Mouse (Mus musculus): Measurements from ENCODE around the gene Zfp385b.
"Not testable (repeated sequence)": the region's sequence is repeated elsewhere in the genome, so short reads cannot be mapped to it uniquely, and the experiment has no call there.

The Zfp385b gene

DNA sequence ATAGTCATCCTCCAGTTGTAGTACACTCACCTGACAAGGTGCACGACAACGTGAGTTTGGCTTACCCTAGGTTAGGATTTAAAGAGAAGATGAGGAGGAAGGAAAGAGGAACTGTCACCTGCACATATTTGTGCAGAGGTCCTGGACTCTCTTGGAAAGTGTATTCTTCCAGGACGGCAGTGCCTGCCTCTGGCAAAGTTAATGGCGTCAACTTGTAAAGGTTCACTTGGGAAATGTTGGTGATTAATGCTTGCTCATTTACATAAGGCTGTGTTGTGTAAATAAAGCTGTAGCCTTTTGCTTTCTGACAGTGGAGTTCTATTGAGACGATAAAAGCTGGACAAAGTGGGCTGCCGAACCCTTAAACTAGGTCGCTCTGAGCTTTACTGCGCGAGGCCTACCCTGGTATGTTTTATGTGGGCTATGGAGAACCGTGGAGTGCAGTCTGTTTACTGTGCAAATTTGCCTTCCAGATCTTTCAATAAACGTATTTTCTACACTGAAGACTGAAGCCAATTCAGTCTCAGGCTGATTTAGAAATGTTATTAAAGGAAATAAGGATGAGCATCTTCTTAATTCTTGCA, 347.1 kb downstream of the Zfp385b start:
- DNase-seq (ENCODE audit: extremely low read depth, low read depth), result no peak

DNA sequence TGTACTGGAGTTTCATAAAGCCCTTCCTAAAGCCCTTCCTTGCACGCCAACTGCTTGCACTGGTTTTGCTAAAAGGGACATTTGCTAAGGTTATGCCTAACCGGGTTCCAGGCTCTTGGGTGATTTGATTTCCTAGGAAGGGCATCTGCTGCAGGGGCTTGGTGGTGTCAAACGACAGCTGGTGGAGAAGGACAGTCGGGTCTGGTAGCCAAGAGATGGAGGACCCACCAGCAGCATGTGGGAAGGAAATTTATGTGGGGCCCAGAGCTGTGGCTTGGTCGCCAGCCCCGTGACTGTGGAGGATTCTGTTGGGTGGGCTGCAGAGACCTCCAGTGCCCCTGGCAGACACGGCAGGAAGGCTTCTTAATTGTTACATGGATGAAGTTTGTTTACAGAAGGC, 348.7 kb downstream of the Zfp385b start:
- no peak for DNase-seq (ENCODE audit: extremely low read depth, low read depth)

DNA sequence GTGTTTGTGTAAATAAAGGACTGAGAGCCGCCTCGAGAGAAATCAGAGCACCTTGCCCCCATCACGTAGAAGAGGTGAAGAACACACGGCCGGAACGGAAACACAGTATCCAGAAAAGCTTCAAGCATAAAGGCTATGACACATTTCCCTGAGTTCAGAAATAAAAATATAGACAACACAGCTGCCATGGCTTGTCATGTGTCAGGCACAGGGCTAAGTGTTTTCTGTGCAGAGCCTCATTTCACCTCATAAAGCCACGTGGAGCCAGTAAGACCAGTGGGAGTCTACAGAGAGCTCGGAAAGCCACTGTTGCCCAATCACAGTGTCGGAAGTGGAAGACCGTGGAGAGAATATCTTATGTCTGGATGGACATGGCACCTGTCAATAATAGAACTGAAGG, 358.0 kb downstream of the Zfp385b start:
- no peak for DNase-seq (ENCODE audit: extremely low read depth, low read depth)

DNA sequence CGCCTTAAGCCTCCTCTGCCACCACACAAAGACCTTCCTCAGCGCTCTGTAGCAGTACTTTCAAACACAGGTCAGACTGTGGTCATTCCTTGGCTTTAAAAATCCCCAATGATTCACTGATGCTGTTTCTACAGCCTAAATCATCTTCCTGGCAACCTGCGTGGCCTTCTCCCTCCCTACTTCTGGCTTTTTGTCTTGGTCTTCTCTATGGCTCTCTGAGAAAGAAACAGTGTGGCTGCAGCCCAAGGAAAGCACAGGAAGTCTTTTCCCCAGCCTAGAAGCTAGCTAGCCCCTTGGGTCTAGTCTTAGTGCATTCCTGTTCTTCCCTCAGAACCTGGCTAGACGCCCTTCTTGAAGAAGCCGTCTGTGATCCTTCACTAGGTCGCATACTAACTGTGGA, 359.4 kb downstream of the Zfp385b start:
- no peak for DNase-seq (ENCODE audit: extremely low read depth, low read depth)

DNA sequence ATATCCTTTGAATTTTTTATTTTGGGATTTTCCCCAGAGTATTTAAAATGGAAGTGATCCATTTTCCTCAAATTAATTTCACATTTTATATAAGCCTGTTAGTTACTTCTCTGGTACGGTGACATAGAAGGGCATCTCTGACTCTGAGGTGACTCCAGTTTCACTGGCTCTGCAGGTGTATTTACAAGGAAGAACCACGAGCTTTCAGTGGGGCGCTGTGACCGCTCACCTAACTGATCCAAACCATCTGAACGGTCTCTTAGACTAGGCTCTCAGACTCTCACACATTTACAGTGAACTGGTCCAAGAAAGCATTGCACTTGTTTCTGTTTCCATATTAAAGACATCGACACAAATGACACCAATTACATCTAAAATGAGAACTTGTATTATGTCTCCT, 361.0 kb downstream of the Zfp385b start:
- no peak for DNase-seq (ENCODE audit: extremely low read depth, low read depth)

DNA sequence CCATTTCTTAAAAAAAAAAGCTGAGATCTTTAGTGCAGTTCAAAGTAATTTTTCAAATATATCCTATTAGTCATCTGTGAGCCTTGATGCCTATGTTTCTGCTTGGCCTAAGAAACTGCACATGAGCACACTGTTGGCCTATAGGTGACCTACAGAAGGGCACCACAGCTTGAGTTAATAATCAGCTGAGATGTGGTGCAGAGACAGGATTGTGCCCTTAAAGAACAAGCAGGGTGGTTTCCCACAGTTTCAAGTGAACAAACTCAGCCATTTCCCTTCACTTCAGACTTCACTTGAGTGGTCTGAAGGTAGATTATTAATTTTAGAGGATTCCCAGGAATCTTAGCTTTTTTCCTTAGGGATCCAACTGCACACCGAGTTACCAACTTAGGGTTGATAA, 362.3 kb downstream of the Zfp385b start:
- DNase-seq (ENCODE audit: extremely low read depth, low read depth), result no peak

DNA sequence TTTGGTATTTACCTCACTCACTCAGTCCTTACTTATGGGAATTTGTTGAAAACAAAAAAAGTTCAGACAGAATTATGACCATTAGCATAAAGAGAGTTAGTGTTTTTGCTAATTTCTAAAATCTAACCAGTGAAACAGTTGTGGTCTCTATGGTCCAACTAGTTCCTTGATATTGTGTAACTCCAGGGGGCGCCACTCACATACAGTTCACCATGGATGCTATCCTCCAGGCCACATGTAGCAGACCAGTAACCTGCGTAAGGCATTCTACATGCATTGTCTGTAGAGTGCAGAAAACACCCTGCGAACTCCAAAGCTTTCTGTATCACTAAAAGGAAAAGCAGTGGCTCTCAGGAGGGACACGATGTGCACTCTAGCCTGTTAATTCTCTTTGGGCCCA, 362.8 kb downstream of the Zfp385b start:
- peak; percentile 8 for DNase-seq (ENCODE audit: extremely low read depth, low read depth)

DNA sequence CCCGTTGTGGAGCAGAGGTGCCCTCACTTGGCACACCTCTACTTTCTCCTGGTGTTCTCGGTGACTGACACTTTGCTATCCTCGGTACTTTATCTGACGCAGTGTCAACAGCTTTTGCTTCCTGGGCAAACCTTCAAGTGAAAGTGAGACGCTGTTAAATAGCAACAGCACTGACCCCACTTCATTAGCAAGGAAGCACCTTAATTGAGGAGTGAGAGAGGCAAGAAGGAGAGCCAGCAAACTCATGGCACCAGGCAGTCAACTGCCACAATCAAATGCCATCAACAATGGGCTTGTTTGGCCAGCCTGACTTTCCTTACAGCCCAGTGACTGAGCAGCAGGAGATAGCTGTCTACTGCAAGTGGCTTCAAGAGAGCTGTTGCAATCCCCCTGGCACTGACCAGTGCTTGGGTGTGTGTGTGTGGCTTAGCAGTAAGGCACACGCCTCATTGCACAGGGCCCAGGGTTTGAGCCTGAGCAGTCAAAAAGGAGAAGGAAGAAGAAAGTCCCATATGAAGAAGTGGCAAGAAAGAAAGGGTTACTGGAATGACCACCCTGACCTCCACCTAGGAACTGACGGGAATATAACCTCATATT, 365.0 kb downstream of the Zfp385b start:
- DNase-seq (ENCODE audit: extremely low read depth, low read depth), result no peak

DNA sequence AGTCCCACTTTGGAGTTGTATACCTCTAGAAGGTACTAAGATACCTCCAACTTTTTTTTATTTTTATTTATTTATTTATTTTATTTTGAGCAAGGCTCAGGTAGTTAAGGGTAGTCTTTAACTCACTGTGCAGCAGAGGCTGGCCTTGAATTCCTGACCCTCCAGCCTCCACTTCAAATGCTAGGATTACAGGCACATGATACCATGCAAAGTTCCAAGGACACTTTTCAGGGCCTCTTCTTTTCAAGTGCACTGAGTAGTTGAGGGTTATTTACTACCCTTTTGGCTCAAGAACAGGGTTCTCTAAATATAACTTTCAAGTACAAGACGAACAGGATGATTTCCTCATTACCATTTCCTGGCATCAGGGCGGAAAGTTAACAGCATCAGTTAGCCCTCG, 365.7 kb downstream of the Zfp385b start:
- no peak for DNase-seq (ENCODE audit: extremely low read depth, low read depth)

DNA sequence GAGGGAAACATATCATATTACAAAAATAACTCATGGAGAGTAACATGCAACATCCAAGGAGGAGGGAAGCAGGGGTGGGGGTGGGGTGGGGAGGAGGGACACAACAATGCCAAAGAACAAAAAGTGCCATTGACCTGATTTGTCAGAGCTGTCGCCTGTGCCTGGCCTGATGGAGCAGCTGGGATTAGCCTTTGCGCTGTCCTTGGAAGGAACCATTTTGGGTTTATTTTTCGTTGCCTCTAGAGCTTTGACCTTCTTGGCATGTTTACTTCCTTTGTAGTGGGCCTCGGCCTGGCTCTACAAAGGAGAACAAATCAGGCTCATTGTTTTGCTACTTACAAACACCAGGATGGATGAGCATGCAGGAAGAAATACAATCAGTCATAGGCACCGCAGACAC, 369.4 kb downstream of the Zfp385b start:
- DNase-seq (ENCODE audit: extremely low read depth, low read depth), result not testable (repeated sequence)

DNA sequence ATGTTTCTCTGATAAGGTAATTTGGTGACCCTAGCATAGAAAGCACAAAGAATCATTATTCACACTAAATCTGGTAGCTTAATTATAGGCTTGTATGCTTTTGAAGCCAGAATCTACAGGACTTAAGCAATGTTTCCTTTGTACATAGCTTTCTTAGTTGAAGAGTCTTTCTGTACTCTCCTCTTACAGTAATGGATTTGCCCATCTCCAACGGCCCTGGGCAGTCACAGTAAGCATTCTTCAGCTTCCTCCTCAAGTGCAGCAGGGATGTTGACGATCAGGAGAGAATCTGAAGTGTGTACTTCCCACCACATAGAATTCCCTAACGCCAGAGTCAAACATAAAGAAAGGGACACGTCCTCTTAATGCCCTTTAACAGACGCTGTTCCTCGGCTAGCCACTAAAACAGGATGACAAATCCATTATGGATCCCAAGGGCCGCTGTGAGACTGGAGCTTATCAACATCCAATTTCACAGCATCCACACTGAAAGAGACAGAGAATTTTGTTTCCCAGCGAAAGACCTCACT, 370.4 kb downstream of the Zfp385b start:
- no peak for DNase-seq (ENCODE audit: extremely low read depth, low read depth)

DNA sequence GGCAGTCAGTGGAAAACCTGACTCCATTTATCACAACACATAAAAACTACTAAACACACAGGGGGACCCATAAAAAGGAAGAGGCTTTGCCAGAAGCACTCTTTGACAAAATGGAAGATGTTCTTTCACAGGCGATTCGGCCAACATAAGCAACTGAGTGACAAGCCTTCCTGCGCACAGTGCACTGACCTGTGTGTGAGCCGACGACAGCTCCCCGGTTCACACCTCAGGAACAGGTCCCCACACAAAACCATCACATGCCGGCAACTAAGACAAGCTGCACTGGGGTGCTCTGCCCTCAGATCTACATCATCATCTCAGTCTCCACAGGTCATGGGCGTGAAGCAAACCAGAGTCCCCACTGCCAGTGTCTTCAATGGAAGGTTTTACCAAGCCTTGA, 375.2 kb downstream of the Zfp385b start:
- no peak for DNase-seq (ENCODE audit: extremely low read depth, low read depth)

DNA sequence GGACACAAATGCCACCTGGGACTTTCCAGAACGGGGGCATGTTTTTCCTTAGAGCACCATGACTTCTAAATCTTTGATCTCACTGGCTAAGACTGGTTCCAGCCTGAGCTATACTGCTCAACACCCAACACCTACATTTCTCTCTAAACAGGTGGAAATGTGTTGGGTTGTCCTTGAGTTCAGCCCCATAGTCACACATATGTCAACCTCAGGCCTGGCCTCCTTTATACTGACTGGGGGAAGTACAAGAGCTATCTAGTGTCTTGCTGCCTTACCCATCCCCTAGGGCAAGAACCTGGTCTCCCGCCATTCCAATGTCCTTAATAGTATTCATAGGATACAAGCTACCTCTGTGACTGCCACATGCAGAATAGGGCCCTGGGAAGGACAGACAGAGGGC, 378.8 kb downstream of the Zfp385b start:
- no peak for DNase-seq (ENCODE audit: extremely low read depth, low read depth)

DNA sequence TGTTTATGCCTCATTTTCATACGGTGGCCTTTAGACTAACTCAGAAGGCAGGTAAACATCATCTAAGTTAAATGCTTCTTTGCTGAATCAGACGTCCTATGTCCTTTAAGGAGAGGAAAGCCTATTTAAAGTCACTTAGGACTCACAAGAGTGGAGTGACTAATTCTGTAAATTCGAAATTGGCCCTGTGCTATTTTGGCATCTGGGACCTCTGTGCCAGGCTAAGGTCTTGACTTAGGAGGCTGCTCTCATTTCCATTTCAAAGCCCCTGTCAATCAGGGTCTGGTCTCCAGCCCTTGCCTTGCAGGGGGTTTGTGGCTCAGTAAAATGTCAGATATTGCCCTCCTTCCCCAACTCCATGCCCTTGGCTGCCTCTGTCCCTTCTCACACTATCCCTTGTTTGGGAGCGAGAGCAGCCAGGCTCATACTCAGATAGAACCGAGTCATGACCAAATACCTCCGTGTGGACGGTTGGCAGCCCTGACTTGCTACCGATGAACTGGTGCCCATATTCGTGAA, 383.1 kb downstream of the Zfp385b start:
- DNase-seq (ENCODE audit: extremely low read depth, low read depth), result no peak

DNA sequence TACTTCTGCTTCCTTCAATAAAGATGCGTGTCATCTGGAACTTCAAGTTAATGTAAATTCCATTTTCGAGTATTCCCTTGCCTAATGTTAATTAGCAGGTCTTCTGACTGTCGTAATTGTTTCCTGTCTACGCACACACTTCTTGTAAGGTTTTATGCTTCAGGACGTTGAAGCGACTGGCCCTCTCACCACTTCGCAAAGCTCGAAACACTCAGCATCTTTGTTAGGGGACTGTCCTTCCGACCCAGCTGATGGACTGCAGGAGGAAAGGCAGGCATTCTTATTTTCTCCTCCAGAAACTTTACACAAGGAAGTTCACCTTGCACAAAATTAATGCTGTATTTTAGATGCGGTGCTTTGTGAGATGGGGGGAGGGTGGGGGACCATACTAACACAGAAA, 400.0 kb downstream of the Zfp385b start:
- DNase-seq (ENCODE audit: extremely low read depth, low read depth), result no peak

DNA sequence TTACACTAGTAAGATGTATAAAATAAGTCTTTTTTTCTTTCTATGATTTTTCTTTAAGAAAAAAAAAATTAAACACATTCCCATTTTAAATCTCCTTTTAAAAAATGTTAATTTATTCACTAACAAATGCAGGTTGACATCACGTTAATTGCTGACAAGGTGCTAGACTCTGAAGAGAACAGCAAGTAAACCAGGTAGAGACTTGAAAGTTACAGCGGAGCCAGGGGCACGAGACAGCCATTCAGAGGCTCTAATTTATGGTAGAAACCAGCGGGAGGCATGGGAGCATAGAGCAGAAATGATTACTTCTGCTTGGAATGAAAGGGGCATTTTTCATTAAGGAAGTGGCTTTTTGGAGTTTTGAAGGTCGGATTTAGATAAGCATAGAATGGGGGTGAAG, 401.4 kb downstream of the Zfp385b start:
- no peak for DNase-seq (ENCODE audit: extremely low read depth, low read depth)

DNA sequence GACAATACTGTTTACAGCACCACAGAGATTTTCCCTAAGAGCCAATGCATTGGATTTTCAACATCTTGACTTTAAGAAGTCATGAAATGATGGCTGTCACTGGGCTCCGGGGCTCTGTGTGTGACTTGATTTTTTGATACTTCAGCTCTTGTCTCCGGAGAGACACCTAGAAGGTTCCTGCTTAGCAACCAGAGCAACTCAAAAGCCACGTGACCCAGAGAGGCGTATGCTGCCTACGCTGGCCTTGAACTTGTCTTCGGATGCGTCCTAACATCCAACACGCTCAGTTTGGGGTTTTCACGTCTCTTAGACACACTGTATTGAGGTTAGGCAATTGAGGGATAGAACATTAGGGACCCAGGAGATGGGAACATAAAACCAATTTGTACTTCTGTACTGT, 407.3 kb downstream of the Zfp385b start:
- no peak for DNase-seq (ENCODE audit: extremely low read depth, low read depth)

DNA sequence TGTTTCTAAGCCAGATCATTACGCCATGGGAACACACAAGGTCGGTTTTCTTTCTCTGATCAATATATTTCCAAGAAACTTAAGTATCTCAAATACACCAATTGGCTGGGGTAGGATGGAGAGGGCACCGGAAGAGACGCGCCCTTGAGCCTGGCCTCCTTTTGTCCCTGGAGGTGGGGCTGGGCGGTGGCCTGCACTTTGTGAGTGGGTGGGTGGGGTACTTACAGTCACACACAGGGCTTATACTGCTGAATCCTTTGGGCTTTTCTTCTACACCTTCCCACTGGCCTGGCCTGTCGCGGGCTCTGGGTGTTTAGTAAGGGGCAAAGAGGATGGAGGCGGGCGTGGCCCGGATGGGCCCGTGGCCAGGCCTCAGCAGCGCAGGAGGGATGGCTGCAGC, 407.8 kb downstream of the Zfp385b start:
- no peak for DNase-seq (ENCODE audit: extremely low read depth, low read depth)

DNA sequence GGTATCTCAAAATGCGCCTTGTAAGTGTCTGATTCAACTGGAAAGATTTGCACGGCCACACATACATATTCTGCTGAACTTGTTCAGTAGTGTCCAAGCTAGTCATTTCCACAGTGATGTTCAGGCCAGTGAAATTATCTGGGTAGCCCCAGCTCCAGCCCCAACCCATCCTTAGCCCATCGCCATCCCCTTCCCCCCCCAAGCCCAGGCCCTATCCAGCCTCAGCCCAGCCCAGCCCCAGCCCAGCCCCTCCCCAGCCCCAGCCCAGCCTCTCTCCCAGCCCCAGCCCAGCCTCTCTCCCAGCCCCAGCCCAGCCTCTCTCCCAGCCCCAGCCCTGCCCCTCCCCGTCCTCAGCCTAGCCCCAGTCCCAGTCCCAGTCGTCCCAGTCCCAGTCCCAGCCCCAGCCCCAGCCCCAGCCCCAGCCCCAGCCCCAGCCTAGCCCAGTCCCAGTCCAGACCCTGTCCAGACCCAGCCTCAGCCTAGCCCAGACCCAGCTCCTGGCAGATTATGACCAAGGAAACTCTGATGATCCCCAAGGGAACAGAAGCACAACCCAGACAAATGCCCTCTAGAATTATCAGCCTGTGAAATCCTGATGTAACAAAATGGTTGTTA, 409.8 kb downstream of the Zfp385b start:
- no peak for DNase-seq (ENCODE audit: extremely low read depth, low read depth)

DNA sequence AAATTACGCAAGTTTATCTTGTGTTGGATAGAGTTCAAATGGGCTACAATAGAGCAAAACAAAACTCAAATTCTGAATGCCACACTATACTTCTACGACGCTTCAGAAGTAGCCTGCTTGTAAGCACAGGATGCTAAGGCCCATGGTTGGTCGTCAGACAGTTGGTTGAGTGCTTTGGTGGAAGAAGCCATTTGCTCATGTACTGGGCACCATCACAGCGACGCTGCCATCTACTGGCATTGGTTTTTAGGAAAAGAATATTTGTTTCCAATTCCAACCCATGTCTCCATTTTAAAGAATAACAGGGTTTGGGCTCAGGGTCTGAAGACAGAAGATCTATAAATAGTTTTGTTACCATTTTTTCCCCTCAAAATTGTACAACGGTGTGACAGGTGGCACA, 410.5 kb downstream of the Zfp385b start:
- no peak for DNase-seq (ENCODE audit: extremely low read depth, low read depth)

DNA sequence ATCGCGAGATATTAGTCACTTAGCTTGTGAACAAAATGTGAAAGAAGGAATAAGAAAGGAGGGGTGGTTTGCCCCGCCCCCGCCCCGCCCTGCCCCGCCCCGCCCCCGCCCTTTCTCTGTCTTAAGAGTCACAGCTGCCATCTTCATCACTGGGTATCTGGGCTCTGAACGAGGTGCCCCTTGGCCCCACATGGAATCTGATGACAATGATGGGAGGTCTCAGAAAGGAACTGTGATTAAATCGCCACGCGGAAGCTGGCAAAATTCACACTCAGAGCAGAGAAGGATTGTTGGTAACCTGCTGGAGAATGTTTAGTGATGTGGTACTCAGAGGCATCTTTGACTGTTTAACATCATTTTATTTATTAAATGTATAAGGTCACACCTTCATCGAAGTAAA, 417.1 kb downstream of the Zfp385b start:
- DNase-seq (ENCODE audit: extremely low read depth, low read depth), result no peak

DNA sequence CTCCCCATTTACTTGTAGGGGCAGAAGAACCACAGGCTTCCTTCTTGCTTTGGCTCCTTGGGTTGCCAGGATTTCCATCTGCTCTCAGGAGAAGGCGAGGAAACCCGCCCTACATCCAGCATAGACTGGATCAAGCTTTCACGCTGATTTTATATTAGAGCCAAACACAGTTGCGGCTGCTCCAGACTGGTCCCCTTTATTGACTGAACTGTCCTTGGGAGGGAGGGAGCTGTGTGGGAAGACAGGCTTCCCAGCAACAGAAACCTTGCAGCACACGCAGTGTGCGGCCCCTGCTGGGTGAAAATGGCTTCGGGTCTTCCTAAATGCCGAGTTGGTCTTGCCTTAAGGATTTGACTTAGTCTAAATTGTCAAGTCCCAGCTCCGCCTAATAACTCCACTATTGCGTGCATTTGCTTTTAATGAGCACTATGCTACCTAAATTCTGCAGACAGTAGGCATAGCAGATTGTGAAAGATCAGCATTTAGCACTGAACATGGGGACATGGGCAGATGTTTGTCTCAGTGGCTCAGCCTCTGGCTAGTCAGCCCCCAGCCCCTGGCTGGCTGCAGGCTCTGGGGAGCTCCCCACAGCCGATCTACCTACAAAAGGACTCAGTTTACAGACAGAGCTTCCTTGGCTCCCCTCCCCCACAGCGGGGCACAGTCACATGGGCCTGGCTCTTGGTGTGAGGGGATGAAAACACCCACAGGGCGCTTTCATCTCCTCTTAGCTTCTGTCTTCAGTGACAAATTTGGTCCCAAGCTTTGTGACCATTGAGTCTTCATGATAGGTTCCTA, 417.8 kb downstream of the Zfp385b start:
- DNase-seq (ENCODE audit: extremely low read depth, low read depth), result no peak

All from MEL-GATA-1-ER (cell line).